Mouse (Mus musculus) heart, embryonic 12.5 days (tissue): ENCODE results near the gene Rabl6. TPM values are rescaled to one million over a fixed set of nuclear protein-coding genes. Genes with fewer than 3 reads are reported as not detected.

Experiments
- ATAC-seq: fragments of 200-750 bp; cut with Nextera tagmentation; 2 replicates; pipeline ENCODE4 v1.8.0; 2017; ENCODE audit warnings: moderate TSS enrichment, moderate library complexity; ENCODE audit not compliant: insufficient number of reproducible peaks, low FRiP score
- H3K27ac ChIP-seq: fragments of 300-500 bp; sonication (generic); 2 replicates; pipeline ENCODE4 v1.5.1; 2016; ENCODE audit warnings: mild to moderate bottlenecking, moderate library complexity; ENCODE audit not compliant: poor library complexity, severe bottlenecking
- H3K27me3 ChIP-seq: fragments of 300-500 bp; sonication (generic); replicated peaks from 2 replicates; pipeline ENCODE4 v1.6.1; 2016; ENCODE audit warnings: mild to moderate bottlenecking, moderate library complexity
- H3K36me3 ChIP-seq: fragments of 300-500 bp; sonication (generic); 2 replicates; pipeline ENCODE4 v1.6.1; 2016; ENCODE audit warnings: mild to moderate bottlenecking, moderate library complexity
- H3K4me1 ChIP-seq: fragments of 300-500 bp; sonication (generic); replicated peaks from 2 replicates; pipeline ENCODE4 v1.6.1; 2016; ENCODE audit warnings: mild to moderate bottlenecking
- H3K4me2 ChIP-seq: fragments of 300-500 bp; sonication (generic); 2 replicates; pipeline ENCODE4 v1.6.1; 2016; ENCODE audit warnings: mild to moderate bottlenecking, moderate library complexity
- H3K4me3 ChIP-seq: fragments of 300-500 bp; sonication (generic); 2 replicates; pipeline ENCODE4 v1.5.1; 2016; ENCODE audit warnings: mild to moderate bottlenecking
- H3K9ac ChIP-seq: fragments of 300-500 bp; sonication (generic); 2 replicates; pipeline ENCODE4 v1.6.1; 2016; ENCODE audit warnings: mild to moderate bottlenecking, moderate library complexity
- H3K9me3 ChIP-seq: fragments of 300-500 bp; sonication (generic); replicated peaks from 2 replicates; pipeline ENCODE4 v1.6.1; 2016; ENCODE audit warnings: mild to moderate bottlenecking, moderate library complexity
- WGBS: fragments of 180-500 bp; shearing (Covaris S2); methylation state at CpG from one replicate; pipeline ENCODE4 v1.1.7; 2016; 5-methylcytosine and 5-hydroxymethylcytosine counted together
- polyA plus RNA-seq: library from polyadenylated mRNA; unstranded; fragments of >200 nt; fragmentation: Nextera tagmentation; extraction: Ambion mirVana; gene quantifications from 2 replicates; pipeline ENCODE4 v1.2.1, GENCODE M21; 2016

Gene Rabl6
- 48.6 and 49.2 TPM in 2 replicates for polyA plus RNA-seq

DNA sequence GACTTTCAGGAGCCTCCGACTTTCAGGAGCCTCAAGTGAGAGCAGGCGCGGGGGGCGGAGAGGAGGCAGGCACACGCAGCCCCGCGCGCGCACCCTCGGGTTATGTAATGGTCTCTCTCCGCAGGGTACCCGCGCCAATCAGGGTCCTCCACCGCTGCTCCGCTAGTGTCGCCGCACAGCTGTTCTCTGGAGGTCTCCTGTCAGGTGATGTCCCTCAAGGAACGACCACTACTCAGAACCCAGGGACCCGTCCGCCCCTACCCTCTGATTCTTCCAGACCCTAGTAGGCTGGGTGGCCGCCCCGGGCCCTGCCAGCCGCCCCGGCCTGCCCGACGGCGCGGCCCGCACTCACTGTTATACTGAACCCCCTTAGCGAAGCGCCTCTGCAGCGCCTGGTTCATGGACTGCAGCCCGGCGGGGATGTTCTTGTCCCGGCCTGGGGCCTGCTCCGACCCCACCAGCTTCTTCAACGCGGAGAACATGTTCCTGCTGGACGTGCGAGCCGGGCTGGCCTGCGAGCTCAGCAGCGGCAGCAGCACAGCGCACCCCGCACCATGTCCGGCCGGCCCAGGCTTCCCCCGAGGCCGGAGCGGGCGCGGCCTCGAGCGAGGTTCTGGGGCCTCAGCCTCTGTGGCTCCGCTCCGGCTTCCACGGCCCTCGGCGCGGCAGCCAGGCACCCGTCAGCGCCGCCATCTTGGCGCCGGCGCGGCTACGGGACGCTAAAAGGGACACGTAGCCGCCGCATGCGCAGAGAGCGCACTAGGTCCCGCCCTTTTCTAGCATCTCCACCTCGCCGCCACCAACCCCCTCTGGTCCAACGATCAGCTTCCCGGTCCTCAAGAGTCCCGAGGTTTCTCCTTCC, at the start of gene Rabl6:
Gene Rabl6 (minus strand): TSS at position 761 of the 862 bp plus-strand sequence.
- peaks cover 28% of the 10 kb centered on the region for H3K27me3 ChIP-seq
- ATAC-seq: peak; percentile 87

DNA sequence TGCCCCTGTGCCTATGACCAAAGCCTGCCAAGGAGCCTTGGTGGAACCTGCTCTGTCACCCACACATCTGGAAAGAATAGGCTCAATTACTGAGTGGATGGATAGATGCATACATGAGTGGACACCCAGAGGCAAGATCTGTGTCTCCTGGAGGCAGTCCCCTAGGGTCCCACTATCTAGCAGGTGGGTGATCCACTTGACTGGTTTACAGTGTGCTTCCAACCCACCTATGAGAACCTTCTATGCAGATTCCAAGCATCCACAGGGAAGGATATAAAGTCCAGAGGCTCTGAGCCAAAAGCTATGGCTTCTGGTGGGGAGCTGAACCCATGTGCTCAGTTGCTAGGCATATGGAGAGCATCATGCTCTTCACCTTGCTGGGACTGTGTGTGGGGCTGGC, 49.3 kb upstream of the Rabl6 start, which contains the start of gene Lcn5:
Gene Lcn5 (plus strand): TSS at position 301 of the 400 bp plus-strand sequence.
- Histone ChIP-seq H3K9me3 (no peaks in the 10 kb centered on the region), H3K9ac (no peak within 1 kb of the TSS), H3K27ac (no peak within 1 kb of the TSS), H3K27me3 (peaks cover 26% of the 10 kb centered on the region), H3K4me3 (no peak within 1 kb of the TSS), H3K4me2 (no peak within 1 kb of the TSS), H3K36me3 (no peaks in the 10 kb centered on the region), H3K4me1 (no peaks in the 10 kb centered on the region)
- ATAC-seq: no peak

More for the DNA sequence above, at the start of gene Rabl6:
- H3K9me3 ChIP-seq: no peaks in the 10 kb centered on the region
- 0% methylated on average over 80 of the region's 80 CpGs for WGBS
- 0 out of 2 replicates have a peak, but pooled peaks cover 4% of the 10 kb centered on the region for H3K36me3 ChIP-seq
- H3K4me2 ChIP-seq: peak within 1 kb of the TSS; percentile 62
- peaks cover 18% of the 10 kb centered on the region for H3K4me1 ChIP-seq
- H3K27ac ChIP-seq: peak within 1 kb of the TSS; percentile 93
- H3K9ac ChIP-seq: peak within 1 kb of the TSS; percentile 97
- peak within 1 kb of the TSS; percentile 84 for H3K4me3 ChIP-seq

DNA sequence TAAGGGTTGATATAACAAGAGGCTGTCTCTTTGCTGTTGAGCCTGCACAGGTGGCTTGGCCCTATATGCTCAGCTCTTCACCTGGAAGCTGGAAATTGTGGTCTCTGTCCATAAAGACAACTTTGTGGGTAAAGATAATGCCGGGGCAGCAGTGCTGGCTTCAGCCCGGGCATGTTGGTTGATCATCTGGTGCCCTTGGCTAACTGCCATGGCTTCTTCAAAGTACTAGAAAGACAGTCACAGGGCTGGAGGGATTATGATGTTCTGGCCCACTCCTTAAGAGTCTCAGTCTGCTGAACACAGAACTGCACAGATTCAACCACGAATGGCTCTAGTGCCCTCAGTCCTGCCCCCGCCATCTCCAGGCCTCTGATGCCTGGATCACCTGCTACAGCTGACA, 48.9 kb upstream of the Rabl6 start:
- H3K27ac ChIP-seq: no peak overlapping the region
- H3K4me1 ChIP-seq: no peaks in the 10 kb centered on the region
- H3K36me3 ChIP-seq: no peaks in the 10 kb centered on the region
- no peak overlapping the region for H3K4me3 ChIP-seq
- H3K9ac ChIP-seq: no peak overlapping the region
- no peaks in the 10 kb centered on the region for H3K9me3 ChIP-seq
- H3K27me3 ChIP-seq: peaks cover 26% of the 10 kb centered on the region
- WGBS: 72% methylated on average over 4 of the region's 4 CpGs
- H3K4me2 ChIP-seq: no peak overlapping the region
- ATAC-seq: no peak

DNA sequence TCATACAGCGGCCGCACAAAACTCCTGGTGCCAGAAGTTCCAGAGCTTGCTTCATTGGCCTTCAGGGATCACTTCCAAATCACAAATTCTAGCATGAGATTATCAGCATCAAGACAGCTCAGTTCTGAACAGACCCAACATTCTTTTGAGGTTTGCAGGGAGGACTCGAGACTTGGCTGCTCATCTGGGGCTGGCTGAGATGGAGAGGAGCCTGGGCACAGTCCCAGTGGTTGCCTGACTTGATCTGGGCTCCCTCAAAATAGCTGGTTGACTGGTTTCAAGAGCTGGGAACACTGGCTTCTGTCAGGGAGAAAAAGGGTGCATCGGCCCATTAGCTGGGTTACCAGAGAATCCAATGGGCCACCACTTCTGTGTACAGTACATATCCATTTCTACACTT, 48.4 kb upstream of the Rabl6 start:
- H3K4me1 ChIP-seq: no peaks in the 10 kb centered on the region

DNA sequence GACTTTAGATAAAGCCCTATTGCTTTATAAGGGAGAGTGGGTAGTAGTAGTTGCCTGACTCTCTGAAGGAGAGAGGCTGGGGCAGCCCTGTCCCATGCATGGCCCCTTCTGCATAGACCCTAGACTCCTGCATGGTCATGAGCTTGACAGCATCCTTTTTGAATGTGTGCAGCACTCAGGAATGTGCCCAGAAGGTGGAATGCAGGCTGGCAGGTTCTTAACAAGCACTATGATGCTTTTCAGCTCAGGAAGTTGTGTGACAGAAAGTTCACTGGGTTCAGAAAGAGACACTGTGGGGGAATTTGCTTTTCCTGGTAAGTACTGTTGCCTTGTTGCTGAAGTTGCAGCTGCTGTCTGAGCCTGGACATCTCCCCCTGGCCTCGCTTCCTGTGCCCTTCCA, 46.2 kb upstream of the Rabl6 start:
- ATAC-seq: no peak
- Histone ChIP-seq H3K27me3 (peaks cover 26% of the 10 kb centered on the region), H3K9me3 (no peaks in the 10 kb centered on the region), H3K27ac (no peak overlapping the region), H3K36me3 (no peaks in the 10 kb centered on the region), H3K9ac (no peak overlapping the region), H3K4me3 (no peak overlapping the region), H3K4me2 (no peak overlapping the region), H3K4me1 (no peaks in the 10 kb centered on the region)
- WGBS: 63% methylated on average over 1 of the region's 1 CpGs

More for the DNA sequence above, 48.4 kb upstream of the Rabl6 start:
- no peak overlapping the region for H3K4me2 ChIP-seq
- no peak for ATAC-seq
- no peak overlapping the region for H3K4me3 ChIP-seq
- H3K9ac ChIP-seq: no peak overlapping the region
- no peaks in the 10 kb centered on the region for H3K9me3 ChIP-seq
- no peaks in the 10 kb centered on the region for H3K36me3 ChIP-seq
- H3K27me3 ChIP-seq: peaks cover 26% of the 10 kb centered on the region
- no peak overlapping the region for H3K27ac ChIP-seq
- WGBS: 78% methylated on average over 4 of the region's 4 CpGs

DNA sequence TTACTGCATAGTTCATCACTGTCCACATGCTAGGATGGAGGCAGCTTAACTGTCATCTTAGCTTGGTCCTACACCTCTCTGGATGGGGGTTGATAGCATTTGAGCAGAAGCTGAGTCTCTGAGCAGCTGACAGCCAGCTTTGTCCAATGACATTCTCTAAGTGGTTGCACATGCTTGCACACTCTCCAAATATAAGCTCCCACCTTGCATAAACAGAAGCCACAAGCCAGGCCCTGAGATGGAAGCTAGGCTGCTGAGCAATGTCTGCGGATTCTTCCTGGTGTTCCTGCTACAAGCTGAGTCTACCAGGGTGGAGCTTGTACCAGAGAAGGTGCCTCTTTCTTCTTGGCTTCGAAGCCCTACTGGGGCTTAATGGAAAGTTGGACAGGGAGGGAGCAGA, 44.6 kb upstream of the Rabl6 start, which contains the start of gene Lcn8:
Gene Lcn8 (plus strand): TSS at position 219 of the 400 bp plus-strand sequence.
- no peak within 1 kb of the TSS for H3K4me3 ChIP-seq
- H3K27ac ChIP-seq: no peak within 1 kb of the TSS
- H3K9me3 ChIP-seq: no peaks in the 10 kb centered on the region
- WGBS: 86% methylated on average over 2 of the region's 2 CpGs
- no peak within 1 kb of the TSS for H3K9ac ChIP-seq
- H3K4me1 ChIP-seq: no peaks in the 10 kb centered on the region
- no peak within 1 kb of the TSS for H3K4me2 ChIP-seq
- no peaks in the 10 kb centered on the region for H3K36me3 ChIP-seq
- ATAC-seq: no peak
- peaks cover 26% of the 10 kb centered on the region for H3K27me3 ChIP-seq

DNA sequence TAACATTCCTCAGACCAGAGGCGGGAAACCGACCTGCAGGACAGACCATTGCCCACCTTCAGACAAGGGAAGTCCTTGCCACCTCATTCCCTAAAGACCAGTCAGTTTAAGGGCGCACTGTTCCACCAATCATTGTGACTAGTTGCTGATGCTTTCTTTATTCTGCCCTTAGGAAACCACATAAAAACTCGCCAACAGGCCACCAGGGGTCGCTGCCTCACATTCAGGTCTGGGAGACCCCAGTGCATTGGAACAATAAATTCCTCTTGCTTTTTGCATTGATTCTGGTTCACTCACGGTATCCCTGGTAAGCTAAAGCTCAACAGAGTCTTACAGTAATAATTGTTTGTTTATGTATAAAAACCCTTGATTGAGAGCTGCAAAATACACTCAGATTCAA, 31.6 kb upstream of the Rabl6 start:
- Histone ChIP-seq H3K4me3 (no peak overlapping the region), H3K27ac (no peak overlapping the region), H3K9ac (no peak overlapping the region), H3K4me1 (no peaks in the 10 kb centered on the region), H3K36me3 (no peaks in the 10 kb centered on the region), H3K9me3 (no peaks in the 10 kb centered on the region), H3K27me3 (no peaks in the 10 kb centered on the region), H3K4me2 (no peak overlapping the region)
- ATAC-seq: no peak
- WGBS: 13% methylated on average over 6 of the region's 6 CpGs

DNA sequence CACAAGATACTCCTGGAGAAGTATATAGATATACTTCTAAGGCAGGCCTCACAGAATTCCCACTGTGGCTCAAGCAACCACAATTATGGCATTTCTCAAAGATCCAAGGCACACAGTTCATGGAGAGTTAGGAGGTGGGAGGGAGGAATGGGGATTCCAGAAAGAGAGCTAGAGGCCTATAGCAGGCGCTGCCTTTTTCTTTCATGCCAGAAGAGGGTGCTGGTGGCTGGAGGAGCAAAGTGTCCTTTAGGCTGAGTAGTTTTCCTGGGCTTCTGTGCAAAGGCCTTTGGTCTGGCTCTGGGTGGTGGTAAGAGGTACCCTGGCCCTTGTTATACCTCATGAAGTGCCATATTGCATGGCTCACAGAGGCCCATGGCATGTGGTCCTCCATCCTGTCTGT, 25.7 kb upstream of the Rabl6 start:
- Histone ChIP-seq H3K4me2 (no peak overlapping the region), H3K27me3 (no peaks in the 10 kb centered on the region), H3K9me3 (no peaks in the 10 kb centered on the region), H3K9ac (no peak overlapping the region), H3K4me3 (no peak overlapping the region), H3K27ac (no peak overlapping the region), H3K36me3 (no peaks in the 10 kb centered on the region), H3K4me1 (no peaks in the 10 kb centered on the region)
- WGBS: 43% methylated on average over 1 of the region's 1 CpGs
- no peak for ATAC-seq

DNA sequence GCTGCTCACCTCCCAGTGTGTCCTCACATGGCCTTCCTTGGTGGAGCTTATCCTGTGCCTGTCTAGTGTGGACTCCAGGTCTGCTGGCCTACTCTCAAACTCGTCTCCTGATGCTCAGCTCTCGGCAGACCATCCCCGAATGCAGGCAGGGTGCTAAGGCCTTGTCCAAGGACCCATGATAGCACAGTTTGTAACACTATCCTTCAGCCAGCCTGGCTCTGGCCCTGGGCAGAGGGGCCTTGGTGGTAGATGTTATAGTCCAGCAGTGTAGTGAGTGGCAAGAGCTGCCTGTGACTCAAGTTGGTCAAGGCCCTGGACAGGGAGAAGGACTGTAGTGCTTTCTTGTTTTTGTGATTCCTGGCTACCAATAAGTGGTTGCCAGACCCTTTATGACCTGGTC, 25.3 kb upstream of the Rabl6 start:
- H3K4me3 ChIP-seq: no peak overlapping the region
- no peaks in the 10 kb centered on the region for H3K36me3 ChIP-seq
- 68% methylated on average over 3 of the region's 3 CpGs for WGBS
- no peaks in the 10 kb centered on the region for H3K4me1 ChIP-seq
- H3K27me3 ChIP-seq: no peaks in the 10 kb centered on the region
- no peak for ATAC-seq
- H3K27ac ChIP-seq: no peak overlapping the region
- no peaks in the 10 kb centered on the region for H3K9me3 ChIP-seq
- no peak overlapping the region for H3K9ac ChIP-seq
- no peak overlapping the region for H3K4me2 ChIP-seq

DNA sequence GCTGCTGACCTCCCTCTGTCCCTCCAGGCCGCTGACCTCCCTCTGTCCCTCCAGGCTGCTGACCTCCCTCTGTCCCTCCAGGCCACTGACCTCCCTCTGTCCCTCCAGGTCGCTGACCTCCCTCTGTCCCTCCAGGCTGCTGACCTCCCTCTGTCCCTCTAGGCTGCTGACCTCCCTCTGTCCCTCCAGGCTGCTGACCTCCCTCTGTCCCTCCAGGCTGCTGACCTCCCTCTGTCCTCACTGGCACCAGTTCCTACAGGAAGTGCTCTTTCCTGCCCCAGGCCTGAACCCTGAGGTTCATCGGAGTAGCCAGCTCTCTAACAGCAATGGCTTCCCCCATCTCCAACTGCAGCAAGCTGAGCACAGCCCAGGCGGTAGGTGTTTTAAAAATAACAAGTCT, 20.4 kb upstream of the Rabl6 start:
- H3K27ac ChIP-seq: no peak overlapping the region
- no peaks in the 10 kb centered on the region for H3K36me3 ChIP-seq
- H3K9me3 ChIP-seq: no peaks in the 10 kb centered on the region
- no peaks in the 10 kb centered on the region for H3K4me1 ChIP-seq
- no peak for ATAC-seq
- no peak overlapping the region for H3K9ac ChIP-seq
- no peak overlapping the region for H3K4me2 ChIP-seq
- H3K4me3 ChIP-seq: no peak overlapping the region
- H3K27me3 ChIP-seq: peaks cover 1% of the 10 kb centered on the region; the same call in 1 of the 2 replicates
- 42% methylated on average over 4 of the region's 4 CpGs for WGBS

DNA sequence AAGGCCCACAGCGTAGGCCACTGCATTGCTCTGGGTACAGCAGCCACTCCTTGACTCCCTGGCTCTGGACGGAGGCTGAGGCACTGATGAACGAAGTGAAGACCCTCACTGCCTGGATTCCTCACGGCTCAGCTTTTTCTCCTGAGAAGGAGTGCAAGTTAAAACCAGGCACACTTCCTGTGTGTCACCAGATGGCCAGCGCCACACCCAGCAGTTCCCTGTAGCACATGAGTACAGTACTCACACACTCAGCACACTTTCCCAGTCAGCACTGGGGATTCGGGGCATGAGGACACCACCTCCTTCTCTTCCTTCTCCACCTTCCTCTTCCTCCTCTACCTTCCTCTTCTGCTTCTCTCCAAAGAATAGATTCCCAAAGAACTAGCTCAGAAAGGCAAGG, 19.5 kb upstream of the Rabl6 start, which contains the start of gene Fcna:
Gene Fcna (minus strand): TSS at position 220 of the 400 bp plus-strand sequence.
- H3K9ac ChIP-seq: no peak within 1 kb of the TSS
- H3K4me3 ChIP-seq: no peak within 1 kb of the TSS
- H3K27me3 ChIP-seq: peaks cover 7% of the 10 kb centered on the region; the same call in 1 of the 2 replicates
- no peaks in the 10 kb centered on the region for H3K4me1 ChIP-seq
- WGBS: 62% methylated on average over 6 of the region's 6 CpGs
- H3K36me3 ChIP-seq: no peaks in the 10 kb centered on the region
- ATAC-seq: no peak
- no peaks in the 10 kb centered on the region for H3K9me3 ChIP-seq
- H3K27ac ChIP-seq: no peak within 1 kb of the TSS
- no peak within 1 kb of the TSS for H3K4me2 ChIP-seq
